Mouse (Mus musculus) cerebellum, adult 2 months (tissue): ENCODE data around the gene Acad9. TPM values are rescaled to one million over a fixed set of nuclear protein-coding genes. Genes with fewer than 3 reads are reported as not detected.

Source experiments
- DNase-seq, 2 experiments: peaks; one replicate each; pipeline ENCODE4 v3.0.0; 2021
- H3K27ac ChIP-seq: fragments of 200-500 bp; 2 replicates; pipeline ENCODE4 v1.5.1; 2012; ENCODE audit warnings: low read length, control low read depth, inconsistent platforms; ENCODE audit not compliant: insufficient read depth
- H3K27me3 ChIP-seq: fragments of 200-500 bp; 2 replicates; pipeline ENCODE4 v1.6.1; 2012; ENCODE audit warnings: inconsistent platforms, mild to moderate bottlenecking, low read length, moderate library complexity; ENCODE audit not compliant: control insufficient read depth, insufficient read depth
- H3K4me1 ChIP-seq: fragments of 200-500 bp; 2 replicates; pipeline ENCODE4 v1.6.1; 2011; ENCODE audit warnings: low read length; ENCODE audit not compliant: control insufficient read depth, insufficient read depth
- H3K4me3 ChIP-seq: fragments of 200-500 bp; replicated peaks from 2 replicates; pipeline ENCODE3; 2011; ENCODE audit warnings: mild to moderate bottlenecking, low read depth, low read length, control low read depth; ENCODE audit not compliant: insufficient read depth
- CTCF ChIP-seq: fragments of 200-500 bp; IDR thresholded peaks from 2 replicates; pipeline ENCODE4 v1.5.1; 2011; ENCODE audit warnings: low read depth, mild to moderate bottlenecking, control low read depth, low read length, moderate library complexity, borderline replicate concordance; ENCODE audit not compliant: insufficient read depth
- POLR2A ChIP-seq: fragments of 200-500 bp; IDR thresholded peaks from 2 replicates; pipeline ENCODE4 v1.6.1; 2011; ENCODE audit warnings: low read length, control low read depth, borderline replicate concordance; ENCODE audit not compliant: insufficient read depth
- WGBS: fragments of 180-500 bp; shearing (Covaris S2); methylation state at CpG from one replicate; pipeline ENCODE4 v1.1.7; 2018; 5-methylcytosine and 5-hydroxymethylcytosine counted together
- polyA plus RNA-seq: library from polyadenylated mRNA; depleted of rRNA; stranded (reverse); fragments of >200 nt; gene quantifications from 2 replicates; pipeline ENCODE4 v1.2.3, GENCODE M21; 2012

Gene Acad9
- polyA plus RNA-seq, 1 experiment = 57.4 TPM

GRCm38 (mm10) chr3:36077386-36077785, 11.6 kb downstream of the Acad9 start:
- Histone ChIP-seq H3K4me1 (no peaks in the 10 kb centered on the region), H3K4me3 (no peak overlapping the region), H3K27me3 (no peaks in the 10 kb centered on the region), H3K27ac (no peak overlapping the region)
- WGBS = 96% methylated on average over 3 of the region's 3 CpGs
- no peak for TF ChIP-seq CTCF
- no peak for TF ChIP-seq POLR2A
- no peak for DNase-seq

- no peak for DNase-seq
- 94% methylated on average over 5 of the region's 5 CpGs for WGBS
- Histone ChIP-seq H3K4me3 (no peak overlapping the region), H3K4me1 (no peaks in the 10 kb centered on the region), H3K27me3 (no peaks in the 10 kb centered on the region), H3K27ac (no peak overlapping the region)
- TF ChIP-seq CTCF = no peak
- TF ChIP-seq POLR2A = no peak
Observed at GRCm38 (mm10) chr3:36079886-36080285, 14.1 kb downstream of the Acad9 start.

GRCm38 (mm10) chr3:36080741-36081140, 15.0 kb downstream of the Acad9 start:
- DNase-seq = no peak
- H3K4me3 ChIP-seq = no peak overlapping the region
- no peaks in the 10 kb centered on the region for H3K4me1 ChIP-seq
- 96% methylated on average over 5 of the region's 5 CpGs for WGBS
- TF ChIP-seq POLR2A = no peak
- TF ChIP-seq CTCF = no peak
- no peaks in the 10 kb centered on the region for H3K27me3 ChIP-seq
- H3K27ac ChIP-seq = no peak overlapping the region

- Histone ChIP-seq H3K27me3 (no peaks in the 10 kb centered on the region), H3K4me1 (no peaks in the 10 kb centered on the region), H3K4me3 (no peak overlapping the region), H3K27ac (no peak overlapping the region)
- 96% methylated on average over 4 of the region's 4 CpGs for WGBS
- TF ChIP-seq POLR2A (no peak), CTCF (no peak)
- no peak for DNase-seq
Observed at GRCm38 (mm10) chr3:36082843-36083242, 17.1 kb downstream of the Acad9 start.

- no peak overlapping the region for H3K4me3 ChIP-seq
- no peak overlapping the region for H3K27ac ChIP-seq
- TF ChIP-seq POLR2A (no peak), CTCF (no peak)
- no peaks in the 10 kb centered on the region for H3K4me1 ChIP-seq
- 96% methylated on average over 7 of the region's 7 CpGs for WGBS
- no peak for DNase-seq
- H3K27me3 ChIP-seq = no peaks in the 10 kb centered on the region
Observed at GRCm38 (mm10) chr3:36083381-36083780, 17.6 kb downstream of the Acad9 start.

GRCm38 (mm10) chr3:36085394-36085793, 19.6 kb downstream of the Acad9 start:
- Histone ChIP-seq H3K27ac (no peak overlapping the region), H3K4me3 (no peak overlapping the region), H3K4me1 (no peaks in the 10 kb centered on the region), H3K27me3 (no peaks in the 10 kb centered on the region)
- DNase-seq = no peak
- 97% methylated on average over 5 of the region's 5 CpGs for WGBS
- no peak for TF ChIP-seq CTCF
- TF ChIP-seq POLR2A = no peak

- no peaks in the 10 kb centered on the region for H3K4me1 ChIP-seq
- 95% methylated on average over 9 of the region's 9 CpGs for WGBS
- H3K4me3 ChIP-seq = no peak overlapping the region
- H3K27ac ChIP-seq = no peak overlapping the region
- no peak for DNase-seq
- TF ChIP-seq POLR2A (no peak), CTCF (no peak)
- no peaks in the 10 kb centered on the region for H3K27me3 ChIP-seq
Observed at GRCm38 (mm10) chr3:36087591-36087990, 21.8 kb downstream of the Acad9 start.

- H3K27ac ChIP-seq = no peak overlapping the region
- no peak overlapping the region for H3K4me3 ChIP-seq
- 86% methylated on average over 2 of the region's 2 CpGs for WGBS
- no peak for DNase-seq
- H3K27me3 ChIP-seq = no peaks in the 10 kb centered on the region
- H3K4me1 ChIP-seq = no peaks in the 10 kb centered on the region
- TF ChIP-seq POLR2A (no peak), CTCF (no peak)
Observed at GRCm38 (mm10) chr3:36095371-36095770, 29.6 kb downstream of the Acad9 start.

- TF ChIP-seq POLR2A (no peak), CTCF (no peak)
- Histone ChIP-seq H3K27me3 (no peaks in the 10 kb centered on the region), H3K4me3 (no peak overlapping the region), H3K27ac (no peak overlapping the region), H3K4me1 (no peaks in the 10 kb centered on the region)
- 69% methylated on average over 4 of the region's 4 CpGs for WGBS
- no peak for DNase-seq
Observed at GRCm38 (mm10) chr3:36116076-36116475, 50.3 kb downstream of the Acad9 start.
